Mouse (Mus musculus): ENCODE data around the gene Dnajb12.

DNA sequence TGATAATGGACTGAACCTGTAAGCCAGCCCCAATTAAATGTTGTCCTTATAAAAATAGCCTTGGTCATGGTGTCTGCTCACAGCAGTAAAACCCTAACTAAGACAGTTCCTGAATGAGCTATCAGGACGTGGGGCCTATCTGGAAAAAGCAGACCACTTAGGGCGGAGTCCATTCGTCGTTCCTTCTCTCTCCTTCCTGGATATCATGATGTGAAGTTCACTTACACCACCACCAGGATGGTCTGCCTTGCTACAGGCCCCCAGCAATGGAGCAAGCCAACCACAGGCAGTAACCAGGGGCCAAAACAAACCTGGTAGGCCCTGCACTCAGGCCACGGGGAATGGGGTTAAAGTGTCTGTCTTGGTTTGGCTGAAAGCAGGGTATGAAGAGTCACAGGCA, 5.7 kb upstream of the Dnajb12 start:
- TF ChIP-seq POLR2A (IDR thresholded peaks at IDR 0.05; ENCODE audit: extremely low read depth, insufficient read depth, low read length) (no peak), CTCF (IDR thresholded peaks at IDR 0.05; ENCODE audit: low read depth, low read length) (no peak)
